Mouse (Mus musculus) left cerebral cortex, adult 8-10 months (tissue): ENCODE measurements around the gene Gpr161. TPM values are rescaled to one million over a fixed set of nuclear protein-coding genes. Genes with fewer than 3 reads are reported as not detected.
"Not testable (repeated sequence)": the region's sequence is repeated elsewhere in the genome, so short reads cannot be mapped to it uniquely, and the experiment has no call there.

Source experiments
- DNase-seq, 2 experiments: peaks; one replicate each; pipeline ENCODE4 v3.0.0; 2022; ENCODE audit warnings: low spot score in 2 of 2
- total RNA-seq, 4 experiments: library from RNA; stranded (reverse); gene quantifications; 2 replicates each; pipeline ENCODE4 v1.2.4; 2022

Gpr161 gene
- total RNA-seq, 4 experiments from 2014 or later: 7.7 to 10.1 (median 9.0) TPM

- DNase-seq: no peak
Measured at GRCm38 (mm10) chr1:165308180-165308579, 12.6 kb downstream of the Gpr161 start.

GRCm38 (mm10) chr1:165316361-165316760, 20.8 kb downstream of the Gpr161 start:
- DNase-seq: no peak

GRCm38 (mm10) chr1:165320141-165320934, 24.7 kb downstream of the Gpr161 start:
- peak in 1 of 2 experiments; percentile 57 for DNase-seq

GRCm38 (mm10) chr1:165321393-165321861, 25.8 kb downstream of the Gpr161 start:
- no peak for DNase-seq

GRCm38 (mm10) chr1:165321891-165322290, 26.3 kb downstream of the Gpr161 start:
- no peak for DNase-seq

GRCm38 (mm10) chr1:165322934-165323333, 27.3 kb downstream of the Gpr161 start:
- no peak for DNase-seq

GRCm38 (mm10) chr1:165327370-165327769, 31.8 kb downstream of the Gpr161 start:
- DNase-seq: no peak

GRCm38 (mm10) chr1:165327831-165328230, 32.2 kb downstream of the Gpr161 start:
- DNase-seq: no peak

- DNase-seq: not testable (repeated sequence)
Measured at GRCm38 (mm10) chr1:165328384-165329289, 33.0 kb downstream of the Gpr161 start.

GRCm38 (mm10) chr1:165330859-165331258, 35.3 kb downstream of the Gpr161 start:
- DNase-seq: no peak

- DNase-seq: no peak
Measured at GRCm38 (mm10) chr1:165332797-165333196, 37.2 kb downstream of the Gpr161 start.

- no peak for DNase-seq
Measured at GRCm38 (mm10) chr1:165342126-165342525, 46.5 kb downstream of the Gpr161 start.

- DNase-seq: no peak
Measured at GRCm38 (mm10) chr1:165344453-165344852, 48.9 kb downstream of the Gpr161 start.

- DNase-seq: no peak
Measured at GRCm38 (mm10) chr1:165348627-165349026, 53.0 kb downstream of the Gpr161 start.

- DNase-seq: no peak
Measured at GRCm38 (mm10) chr1:165356347-165356746, 60.8 kb downstream of the Gpr161 start.

- no peak for DNase-seq
Measured at GRCm38 (mm10) chr1:165363271-165363670, 67.7 kb downstream of the Gpr161 start.

GRCm38 (mm10) chr1:165365057-165365456, 69.5 kb downstream of the Gpr161 start:
- DNase-seq: no peak

GRCm38 (mm10) chr1:165370990-165371389, 75.4 kb downstream of the Gpr161 start:
- DNase-seq: no peak

- DNase-seq: no peak
Measured at GRCm38 (mm10) chr1:165373839-165374238, 78.2 kb downstream of the Gpr161 start.
